21 mouse cellular contexts compared by ENCODE assay signal in genomic region chr9:120281147-120281546, GRCm38 (mm10). TPM values are rescaled to one million over a fixed set of nuclear protein-coding genes. Genes with fewer than 3 reads are reported as not detected.
A peak's percentile ranks its signal among the peaks of the same experiment; 100 is the strongest.
DNase-seq lines count a peak whose midpoint lies in the region; ATAC-seq and TF ChIP-seq lines count a peak whose summit lies in the region.
"Had no signal": no experiment of that assay in that cellular context is flagged by ENCODE, and none has a peak within 500 bp of the region (broad histone marks: within the 10 kb centered on the region; RNA-seq: fewer than 3 reads in every experiment).

No protein-coding gene starts in this region.

- ATAC-seq in forebrain, postnatal 0 days = no peak
- no peak for ATAC-seq in forebrain, embryonic 13.5 days
- ATAC-seq in frontal cortex, adult (ENCODE audit: low TSS enrichment) = peak; percentile 76
- ATAC-seq: forebrain, embryonic 14.5 days; lung, postnatal 0 days; midbrain, embryonic 15.5 days had no signal

- H3K9ac ChIP-seq in forebrain, postnatal 0 days = no peak overlapping the region
- no peak overlapping the region for H3K9ac ChIP-seq in forebrain, embryonic 13.5 days
- H3K9ac ChIP-seq: limb, embryonic 13.5 days; liver, embryonic 15.5 days; midbrain, embryonic 15.5 days had no signal

- H3K36me3 ChIP-seq in forebrain, postnatal 0 days (ENCODE audit: insufficient read depth) = no peaks in the 10 kb centered on the region
- no peaks in the 10 kb centered on the region for H3K36me3 ChIP-seq in forebrain, embryonic 13.5 days (ENCODE audit: poor library complexity, severe bottlenecking)
- H3K36me3 ChIP-seq: limb, embryonic 13.5 days; liver, embryonic 15.5 days; midbrain, embryonic 15.5 days had no signal

- peak overlapping the region; percentile 21; the same call in 1 of the 2 replicates for H3K27ac ChIP-seq in forebrain, postnatal 0 days (ENCODE audit: low read depth, low read length)
- no peak overlapping the region for H3K27ac ChIP-seq in forebrain, embryonic 13.5 days
- H3K27ac ChIP-seq: heart, adult 2 months; limb, embryonic 13.5 days; liver, embryonic 15.5 days; midbrain, embryonic 15.5 days had no signal

- 80% methylated on average over 12 of the region's 12 CpGs for WGBS in forebrain, postnatal 0 days
- WGBS in forebrain, embryonic 13.5 days = 90% methylated on average over 12 of the region's 12 CpGs

- H3K9me3 ChIP-seq in forebrain, postnatal 0 days (ENCODE audit: low read length) = no peaks in the 10 kb centered on the region
- no peaks in the 10 kb centered on the region for H3K9me3 ChIP-seq in forebrain, embryonic 13.5 days (replicated peaks)
- H3K9me3 ChIP-seq: limb, embryonic 13.5 days; liver, embryonic 15.5 days; midbrain, embryonic 15.5 days had no signal

- no peaks in the 10 kb centered on the region for H3K27me3 ChIP-seq in forebrain, postnatal 0 days (ENCODE audit: insufficient read depth, low read length)
- no peaks in the 10 kb centered on the region for H3K27me3 ChIP-seq in forebrain, embryonic 13.5 days
- H3K27me3 ChIP-seq: limb, embryonic 13.5 days; liver, embryonic 15.5 days; midbrain, embryonic 15.5 days had no signal

- no peak overlapping the region for H3K4me2 ChIP-seq in forebrain, postnatal 0 days (ENCODE audit: low read depth)
- H3K4me2 ChIP-seq in forebrain, embryonic 13.5 days = no peak overlapping the region
- H3K4me2 ChIP-seq: limb, embryonic 13.5 days; liver, embryonic 15.5 days; midbrain, embryonic 15.5 days had no signal

- peak; percentile 35 for DNase-seq in forebrain, postnatal 0 days
- DNase-seq in left cerebral cortex, adult 18-20 months (ENCODE audit: low spot score in 2 of 2) = peak; percentile 47 to 61
- DNase-seq in right cerebral cortex, postnatal 10 days (ENCODE audit: low spot score in 2 of 2) = peak; percentile 58 to 82
- DNase-seq in adipocyte (ENCODE audit: low spot score) = no peak
- DNase-seq in heart, adult 8-10 months (ENCODE audit: low spot score) = no peak
- DNase-seq in thymus, postnatal 10 days (ENCODE audit: low spot score in 2 of 2) = no peak
- DNase-seq: cerebellum, postnatal 14 days; gastrocnemius, postnatal 14 days; heart, adult 2 months; kidney, adult 8-10 months; kidney, postnatal 36 days; thymus, adult 2 months had no signal

- no peak overlapping the region for H3K4me3 ChIP-seq in forebrain, postnatal 0 days (ENCODE audit: low read depth, low read length)
- no peak overlapping the region for H3K4me3 ChIP-seq in forebrain, embryonic 13.5 days
- H3K4me3 ChIP-seq: heart, adult 2 months; limb, embryonic 13.5 days; liver, embryonic 15.5 days; midbrain, embryonic 15.5 days had no signal

- H3K4me1 ChIP-seq in forebrain, postnatal 0 days (ENCODE audit: insufficient read depth) = no peaks in the 10 kb centered on the region
- no peaks in the 10 kb centered on the region for H3K4me1 ChIP-seq in forebrain, embryonic 13.5 days
- H3K4me1 ChIP-seq: limb, embryonic 13.5 days; liver, embryonic 15.5 days; midbrain, embryonic 15.5 days had no signal

- TF ChIP-seq CTCF in forebrain, postnatal 0 days (IDR thresholded peaks at IDR 0.05; ENCODE audit: low read depth) = no peak

RNA-seq across cellular contexts. Expression of gene Myrip, which starts 20.2 kb away (rescaled TPM):
- total RNA-seq in forebrain, postnatal 0 days (2014; rRNA removed) = 9.0 and 12.4 TPM in 2 replicates
- 1.7 and 3.0 TPM in 2 replicates for polyA plus RNA-seq in forebrain, postnatal 0 days (2015; fragmentation: Nextera tagmentation; extraction: Ambion mirVana)
- polyA plus RNA-seq in forebrain, embryonic 13.5 days (2015; fragmentation: Nextera tagmentation; extraction: Ambion mirVana) = 1.0 and 1.1 TPM in 2 replicates
- total RNA-seq in left cerebral cortex, adult 18-20 months (2021) = 10 to 100 TPM; 79.9 to 84.9 TPM
- 1 to 10 TPM; 5.1 to 6.9 (median 6.3) TPM for total RNA-seq in heart, adult 8-10 months (2022)
- total RNA-seq: megakaryocyte, adult 5-6 weeks; MEL had no signal

Comparison
In these comparisons a context has a peak if more than half of its experiments do, and no peak if none do; other contexts are left out.
1. DNase-seq: peak in forebrain, postnatal 0 days (single experiment), left cerebral cortex, adult 18-20 months (2 of 2) and right cerebral cortex, postnatal 10 days (2 of 2); none in adipocyte (single experiment), heart, adult 8-10 months (single experiment) and thymus, postnatal 10 days (0 of 2).